Comparison of ENCODE assay signal across 11 mouse cellular contexts in the genomic region with DNA sequence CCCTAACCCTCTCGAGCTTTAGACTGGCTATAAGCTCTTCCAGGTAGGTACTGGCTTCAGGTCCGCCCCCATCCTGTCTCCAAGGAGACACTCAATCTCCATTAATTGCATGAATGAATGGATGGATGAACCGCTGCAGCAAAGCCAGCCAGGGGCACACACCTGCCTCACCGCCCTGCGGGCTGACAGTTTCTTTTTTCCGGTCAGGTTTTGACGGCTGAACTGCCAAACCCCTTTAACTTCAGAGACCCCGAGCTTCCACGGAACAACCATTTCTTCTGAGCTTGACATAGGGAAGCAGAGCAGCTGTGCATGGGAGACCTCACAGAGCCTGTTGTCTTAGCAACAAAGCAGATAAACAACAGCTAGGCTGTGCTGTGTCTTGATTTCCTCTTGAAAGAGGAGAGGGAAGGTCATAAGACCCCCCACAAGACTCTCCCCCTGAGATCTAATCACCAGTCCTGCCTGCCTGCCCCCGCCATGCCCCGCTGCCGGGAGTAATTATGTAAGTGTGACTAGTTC. TPM values are rescaled to one million over a fixed set of nuclear protein-coding genes. Genes with fewer than 3 reads are reported as not detected.
DNase-seq lines count a peak whose midpoint lies in the region; ATAC-seq and TF ChIP-seq lines count a peak whose summit lies in the region.
"Had no signal": no experiment of that assay in that cellular context is flagged by ENCODE, and none has a peak within 500 bp of the region (broad histone marks: within the 10 kb centered on the region; RNA-seq: fewer than 3 reads in every experiment).

No protein-coding gene starts in this region.

- TF ChIP-seq POLR2A in ES-Bruce4 (IDR thresholded peaks at IDR 0.05; ENCODE audit: insufficient read depth, low read length), result no peak
- no peak for TF ChIP-seq POLR2A in limb, embryonic 14.5 days (IDR thresholded peaks at IDR 0.05; ENCODE audit: borderline replicate concordance, extremely low read depth, insufficient read depth, insufficient read length)

- H3K36me3 ChIP-seq in E14TG2a.4 (ENCODE audit: insufficient read depth, low read length) (no peaks in the 10 kb centered on the region), ES-Bruce4 (ENCODE audit: control insufficient read depth, insufficient read depth, low read length, poor library complexity, severe bottlenecking) (no peaks in the 10 kb centered on the region)
- no peaks in the 10 kb centered on the region for H3K36me3 ChIP-seq in forebrain, embryonic 14.5 days (ENCODE audit: control insufficient read depth, insufficient read depth, low read length)
- no peaks in the 10 kb centered on the region for H3K36me3 ChIP-seq in limb, embryonic 14.5 days (ENCODE audit: control insufficient read depth, insufficient read depth, low read length)

- no peak overlapping the region for H3K9ac ChIP-seq in ES-Bruce4 (ENCODE audit: low read depth, poor library complexity, severe bottlenecking)
- H3K9ac ChIP-seq in forebrain, embryonic 14.5 days (ENCODE audit: low read length), result no peak overlapping the region
- no peak overlapping the region for H3K9ac ChIP-seq in limb, embryonic 14.5 days (ENCODE audit: low read depth, low read length, severe bottlenecking)

- ATAC-seq in forebrain, embryonic 14.5 days, result peak; percentile 54; the same call in 1 of the 2 replicates
- ATAC-seq in limb, embryonic 14.5 days (ENCODE audit: low FRiP score, low read depth), result peak; percentile 43; the same call in 1 of the 2 replicates
- ATAC-seq in megakaryocyte, adult 5-6 weeks (ENCODE audit: poor library complexity, severe bottlenecking), result no peak

- H3K27ac ChIP-seq in ES-Bruce4 (ENCODE audit: insufficient read depth, low read length), result no peak overlapping the region; the same call in 1 of the 2 replicates
- H3K27ac ChIP-seq in forebrain, embryonic 14.5 days (ENCODE audit: low read depth, low read length), result no peak overlapping the region
- 0 out of 2 replicates have a peak overlapping the region, but pooled peaks have one; percentile 20 for H3K27ac ChIP-seq in limb, embryonic 14.5 days (replicated peaks; ENCODE audit: low read depth, low read length)

- DNase-seq in forebrain, embryonic 14.5 days (ENCODE audit: low spot score), result peak; percentile 39
- peak; percentile 19 for DNase-seq in limb, embryonic 14.5 days (ENCODE audit: low spot score)
- DNase-seq in left cerebral cortex, adult 11 months (ENCODE audit: low spot score), result no peak
- no peak for DNase-seq in spleen, adult 18-20 months
- DNase-seq in thymus, postnatal 10 days (ENCODE audit: low spot score in 2 of 2), result no peak
- DNase-seq: left cerebral cortex, postnatal 4 days had no signal

- TF ChIP-seq EP300 in ES-Bruce4 (IDR thresholded peaks at IDR 0.05; ENCODE audit: insufficient read depth, low read depth, low read length), result 0 out of 2 replicates have a peak, but pooled peaks have one; percentile 7

- H3K27me3 ChIP-seq in E14TG2a.4 (ENCODE audit: insufficient read depth, low read length) (peaks cover 9% of the 10 kb centered on the region; the same call in 1 of the 2 replicates), ES-Bruce4 (ENCODE audit: control insufficient read depth, insufficient read depth, low read length, poor library complexity, severe bottlenecking) (no peaks in the 10 kb centered on the region)
- H3K27me3 ChIP-seq in forebrain, embryonic 14.5 days (replicated peaks; ENCODE audit: control insufficient read depth, insufficient read depth, low read length), result no peaks in the 10 kb centered on the region
- no peaks in the 10 kb centered on the region for H3K27me3 ChIP-seq in limb, embryonic 14.5 days (ENCODE audit: control insufficient read depth, insufficient read depth, low read length)

- H3K4me1 ChIP-seq in E14TG2a.4 (replicated peaks; ENCODE audit: low read depth, low read length) (peaks cover 48% of the 10 kb centered on the region), ES-Bruce4 (ENCODE audit: control insufficient read depth, insufficient read depth, low read length) (peaks cover 9% of the 10 kb centered on the region)
- H3K4me1 ChIP-seq in forebrain, embryonic 14.5 days (ENCODE audit: control insufficient read depth, insufficient read depth, low read length), result peaks cover 15% of the 10 kb centered on the region
- peaks cover 24% of the 10 kb centered on the region for H3K4me1 ChIP-seq in limb, embryonic 14.5 days (ENCODE audit: control insufficient read depth, insufficient read depth, low read length)

- H3K4me3 ChIP-seq in E14TG2a.4 (replicated peaks; ENCODE audit: low read length), result peak overlapping the region; percentile 20
- H3K4me3 ChIP-seq in ES-Bruce4 (ENCODE audit: low read depth, low read length), result no peak overlapping the region; the same call in 1 of the 2 replicates
- H3K4me3 ChIP-seq in forebrain, embryonic 14.5 days (ENCODE audit: low read depth, low read length), result no peak overlapping the region
- H3K4me3 ChIP-seq in limb, embryonic 14.5 days (replicated peaks; ENCODE audit: low read length), result no peak overlapping the region
- H3K4me3 ChIP-seq: erythroblast, embryonic 14.5 days had no signal

- 53% methylated on average over 12 of the region's 12 CpGs for WGBS in forebrain, embryonic 14.5 days
- 24% methylated on average over 12 of the region's 12 CpGs for WGBS in limb, embryonic 14.5 days

- no peak overlapping the region for H3K4me2 ChIP-seq in forebrain, embryonic 14.5 days (ENCODE audit: low read length)
- no peak overlapping the region for H3K4me2 ChIP-seq in limb, embryonic 14.5 days (replicated peaks; ENCODE audit: low read depth, low read length, severe bottlenecking)

- no peaks in the 10 kb centered on the region for H3K9me3 ChIP-seq in E14TG2a.4 (ENCODE audit: low read length)
- H3K9me3 ChIP-seq in ES-Bruce4 (replicated peaks; ENCODE audit: control insufficient read depth, insufficient read depth, low read length, poor library complexity, severe bottlenecking), result no peaks in the 10 kb centered on the region
- H3K9me3 ChIP-seq in forebrain, embryonic 14.5 days (replicated peaks; ENCODE audit: control insufficient read depth, low read length), result no peaks in the 10 kb centered on the region
- H3K9me3 ChIP-seq in limb, embryonic 14.5 days (ENCODE audit: control insufficient read depth, low read length), result no peaks in the 10 kb centered on the region

- TF ChIP-seq CTCF in E14TG2a.4 (conservative IDR thresholded peaks at IDR 0.05; ENCODE audit: low read length), result no peak
- no peak for TF ChIP-seq CTCF in ES-Bruce4 (IDR thresholded peaks at IDR 0.05; ENCODE audit: low read depth, low read length)

RNA-seq across cellular contexts. Expression of a gene that starts 22.1 kb away (rescaled TPM):
- polyA plus RNA-seq in ES-Bruce4 (2011; ENCODE audit: insufficient read depth, insufficient read length, low read depth, missing spikeins), result 59.0 and 65.2 TPM in 2 replicates
- 0.17 and 0.30 TPM in 2 replicates for polyA plus RNA-seq in forebrain, embryonic 14.5 days (2014; fragmentation: Nextera tagmentation; extraction: Ambion mirVana)
- 6.8 and 8.1 TPM in 2 replicates for polyA plus RNA-seq in limb, embryonic 14.5 days (2012; rRNA removed)
- 2.7 and 4.0 TPM in 2 replicates for polyA plus RNA-seq in limb, embryonic 14.5 days (2014; fragmentation: Nextera tagmentation; extraction: Ambion mirVana)
- total RNA-seq in megakaryocyte, adult 5-6 weeks (2015), result 0.14 TPM in 1 of 2 replicates, not detected in the other
- total RNA-seq in megakaryocyte, adult 5-6 weeks (2017), result 0.33 and 0.61 TPM in 2 replicates
- total RNA-seq: hematopoietic stem cell, adult 5-6 weeks had no signal
- polyA plus RNA-seq: erythroblast, embryonic 14.5 days had no signal

Comparison
In these comparisons a context has a peak if more than half of its experiments do, and no peak if none do; other contexts are left out.
1. DNase-seq: peak in forebrain, embryonic 14.5 days (single experiment) and limb, embryonic 14.5 days (single experiment); none in left cerebral cortex, adult 11 months (single experiment), spleen, adult 18-20 months (0 of 2) and thymus, postnatal 10 days (0 of 2).